Mouse (Mus musculus): ENCODE results near the gene Hormad2. TPM values are rescaled to one million over a fixed set of nuclear protein-coding genes. Genes with fewer than 3 reads are reported as not detected.

Hormad2 gene
- polyA plus RNA-seq, 1 experiment from 2014 or later = 0.43 TPM

DNA sequence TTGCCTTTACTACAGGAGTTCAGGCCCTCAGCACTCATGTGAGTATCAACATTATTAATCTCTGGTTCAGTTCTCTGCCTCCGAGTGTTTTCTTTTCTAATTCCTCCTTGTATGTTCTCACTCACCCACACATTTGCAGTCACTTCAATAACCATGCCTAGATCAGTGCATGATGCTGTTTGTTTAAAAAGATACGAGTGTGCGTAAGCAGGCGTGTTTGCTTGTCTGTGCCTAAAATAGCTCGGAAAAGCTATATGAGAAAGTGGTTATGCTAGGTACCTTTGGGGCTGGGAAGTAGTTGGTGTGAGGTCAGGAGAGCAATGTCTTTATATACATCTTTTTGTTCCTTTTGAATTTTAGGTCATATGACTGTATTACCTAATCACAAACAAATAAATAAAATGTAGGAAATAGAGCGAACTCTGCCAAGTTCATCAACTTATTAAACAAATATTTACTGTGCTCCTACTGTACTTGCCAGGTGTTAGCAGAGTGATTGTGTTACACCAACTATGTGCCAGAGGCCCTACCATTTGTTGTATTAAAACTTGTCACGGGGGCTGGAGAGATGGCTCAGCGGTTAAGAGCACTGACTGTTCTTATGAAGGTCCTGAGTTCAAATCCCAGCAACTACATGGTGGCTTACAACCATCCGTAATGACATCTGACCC, 100.7 kb downstream of the Hormad2 start:
- Histone ChIP-seq H3K4me1 (peaks cover 18% of the 10 kb centered on the region), H3K9ac (no peak overlapping the region), H3K27ac (replicated peaks) (no peak overlapping the region), H3K36me3 (no peaks in the 10 kb centered on the region), H3K4me3 (replicated peaks) (no peak overlapping the region), H3K4me2 (replicated peaks) (no peak overlapping the region), H3K27me3 (no peaks in the 10 kb centered on the region), H3K9me3 (replicated peaks) (no peaks in the 10 kb centered on the region)
- WGBS = 82% methylated on average over 9 of the region's 9 CpGs
- no peak for ATAC-seq (ENCODE audit: insufficient number of reproducible peaks, low FRiP score, low TSS enrichment, low read depth)

DNA sequence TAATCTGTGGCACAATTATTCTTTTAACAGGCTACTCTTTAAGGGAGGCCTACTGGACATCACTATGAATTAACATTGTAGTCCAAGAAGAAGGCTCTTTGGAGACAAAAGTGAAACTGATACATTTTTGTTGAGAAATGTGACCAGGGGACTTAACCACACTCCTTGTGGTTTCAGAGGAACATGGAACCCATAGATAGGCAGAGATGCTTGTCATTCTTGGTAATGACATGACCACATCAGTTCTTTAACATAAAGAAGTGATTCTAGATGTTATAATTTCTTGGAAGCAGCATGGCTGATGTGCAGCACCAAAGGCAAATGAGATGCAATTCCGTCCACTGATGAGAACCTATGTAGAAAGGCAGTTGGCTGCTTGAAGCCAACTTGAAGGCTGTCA, 101.6 kb downstream of the Hormad2 start:
- H3K9ac ChIP-seq = no peak overlapping the region
- 92% methylated on average over 1 of the region's 1 CpGs for WGBS
- no peak overlapping the region for H3K4me3 ChIP-seq (replicated peaks)
- no peak overlapping the region for H3K27ac ChIP-seq (replicated peaks)
- no peak overlapping the region for H3K4me2 ChIP-seq (replicated peaks)
- peaks cover 18% of the 10 kb centered on the region for H3K4me1 ChIP-seq
- H3K9me3 ChIP-seq (replicated peaks) = no peaks in the 10 kb centered on the region
- no peaks in the 10 kb centered on the region for H3K27me3 ChIP-seq
- H3K36me3 ChIP-seq = no peaks in the 10 kb centered on the region
- no peak for ATAC-seq (ENCODE audit: insufficient number of reproducible peaks, low FRiP score, low TSS enrichment, low read depth)

DNA sequence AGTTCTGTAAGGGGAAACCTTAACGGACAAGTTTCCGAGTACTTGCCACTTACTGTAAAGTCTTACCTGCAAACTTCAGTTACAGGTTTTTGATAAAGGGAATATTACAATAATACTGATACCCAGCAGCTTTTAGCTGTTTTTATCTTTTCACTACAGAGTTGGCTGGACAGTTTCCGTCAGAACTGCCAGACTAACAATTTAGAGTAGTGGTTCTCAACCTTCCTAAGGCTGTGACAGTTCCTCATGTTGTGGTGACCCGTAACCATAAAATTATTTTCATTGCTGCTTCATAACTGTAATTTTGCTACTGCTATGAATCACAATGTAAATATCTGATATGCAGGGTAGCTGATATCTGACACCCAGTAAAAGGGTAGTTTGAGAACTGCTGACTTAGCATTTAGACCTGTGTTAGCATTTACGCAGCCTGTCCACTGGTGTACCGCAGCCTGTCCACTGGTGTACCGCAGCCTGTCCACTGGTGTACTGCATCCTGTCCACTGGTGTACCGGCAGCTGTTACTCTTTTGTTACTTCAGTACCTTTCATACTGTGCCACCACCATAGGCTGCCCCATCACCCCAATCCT, 104.1 kb downstream of the Hormad2 start:
- ATAC-seq (ENCODE audit: insufficient number of reproducible peaks, low FRiP score, low TSS enrichment, low read depth) = no peak
- H3K4me2 ChIP-seq (replicated peaks) = no peak overlapping the region
- no peaks in the 10 kb centered on the region for H3K36me3 ChIP-seq
- H3K9me3 ChIP-seq (replicated peaks) = no peaks in the 10 kb centered on the region
- H3K27me3 ChIP-seq = no peaks in the 10 kb centered on the region
- H3K27ac ChIP-seq (replicated peaks) = no peak overlapping the region
- H3K9ac ChIP-seq = no peak overlapping the region
- no peak overlapping the region for H3K4me3 ChIP-seq (replicated peaks)
- 78% methylated on average over 8 of the region's 8 CpGs for WGBS
- H3K4me1 ChIP-seq = peaks cover 11% of the 10 kb centered on the region

DNA sequence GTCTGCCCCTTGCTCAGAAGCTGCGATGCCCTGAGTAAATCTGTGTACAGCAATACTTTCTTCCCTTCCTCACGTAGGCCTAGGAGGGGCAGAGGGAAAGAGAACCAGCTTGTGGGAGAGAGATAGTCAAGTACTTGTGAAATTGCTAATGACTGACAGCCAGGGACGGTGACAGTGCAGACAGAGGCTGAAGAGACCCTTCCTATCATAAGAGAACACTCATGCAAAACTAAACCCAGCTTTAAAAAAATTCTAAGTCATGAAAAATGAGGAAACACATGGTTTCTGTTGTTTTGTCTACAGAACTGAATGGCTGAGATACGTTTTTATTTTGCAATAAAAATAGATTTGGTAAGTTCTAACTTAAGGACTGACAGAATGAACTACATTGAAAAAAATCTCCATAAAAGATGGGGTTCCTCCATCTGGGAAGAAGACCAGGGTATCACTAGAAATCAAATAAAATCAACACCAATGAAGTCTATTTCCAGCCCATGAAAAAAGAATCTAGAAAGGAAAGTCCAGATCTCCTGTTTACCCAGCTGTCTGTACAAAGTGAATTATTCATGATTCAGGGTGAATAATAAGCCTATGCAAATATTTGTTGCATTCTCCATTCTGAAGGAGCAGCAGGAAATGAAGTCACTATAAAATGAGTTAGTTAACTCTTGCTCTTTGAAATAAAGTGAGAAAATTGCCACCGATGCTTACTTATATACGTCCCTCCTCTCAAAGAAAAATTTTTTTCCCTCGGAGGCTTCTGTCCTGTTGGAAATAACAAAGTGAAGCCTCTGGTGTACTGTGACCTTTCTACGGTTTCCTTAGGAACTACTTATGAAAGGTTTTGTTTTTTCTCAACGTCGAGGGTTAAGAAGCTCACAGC, 104.9 kb downstream of the Hormad2 start:
- Histone ChIP-seq H3K27ac (replicated peaks) (no peak overlapping the region), H3K4me1 (peaks cover 3% of the 10 kb centered on the region), H3K4me2 (replicated peaks) (no peak overlapping the region), H3K27me3 (no peaks in the 10 kb centered on the region), H3K36me3 (no peaks in the 10 kb centered on the region), H3K9me3 (replicated peaks) (no peaks in the 10 kb centered on the region), H3K4me3 (replicated peaks) (no peak overlapping the region), H3K9ac (no peak overlapping the region)
- ATAC-seq (ENCODE audit: insufficient number of reproducible peaks, low FRiP score, low TSS enrichment, low read depth) = no peak
- WGBS = 53% methylated on average over 10 of the region's 10 CpGs

DNA sequence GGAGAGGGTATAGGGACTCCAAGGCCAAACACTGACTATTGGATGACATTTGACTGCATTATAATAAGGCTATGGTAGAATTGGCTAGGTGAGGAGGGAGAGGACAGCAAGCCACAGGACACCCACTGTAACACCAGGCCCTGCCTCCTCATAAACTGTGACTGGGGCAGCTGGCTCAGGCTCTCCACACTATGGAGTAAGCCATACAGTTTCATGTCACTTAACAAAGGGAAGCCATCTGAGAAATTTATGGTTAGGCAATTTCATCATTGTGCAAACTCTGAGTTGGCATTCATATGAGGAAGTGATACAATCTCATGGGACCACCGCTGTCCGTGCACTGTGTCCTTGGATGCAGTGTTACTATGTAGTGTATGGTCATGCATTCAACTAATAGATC, 107.9 kb downstream of the Hormad2 start:
- Histone ChIP-seq H3K27me3 (no peaks in the 10 kb centered on the region), H3K36me3 (no peaks in the 10 kb centered on the region), H3K27ac (replicated peaks) (no peak overlapping the region), H3K4me1 (no peaks in the 10 kb centered on the region), H3K4me3 (replicated peaks) (no peak overlapping the region), H3K9me3 (replicated peaks) (no peaks in the 10 kb centered on the region), H3K9ac (no peak overlapping the region), H3K4me2 (replicated peaks) (no peak overlapping the region)
- no peak for ATAC-seq (ENCODE audit: insufficient number of reproducible peaks, low FRiP score, low TSS enrichment, low read depth)
- WGBS = 84% methylated on average over 2 of the region's 2 CpGs

DNA sequence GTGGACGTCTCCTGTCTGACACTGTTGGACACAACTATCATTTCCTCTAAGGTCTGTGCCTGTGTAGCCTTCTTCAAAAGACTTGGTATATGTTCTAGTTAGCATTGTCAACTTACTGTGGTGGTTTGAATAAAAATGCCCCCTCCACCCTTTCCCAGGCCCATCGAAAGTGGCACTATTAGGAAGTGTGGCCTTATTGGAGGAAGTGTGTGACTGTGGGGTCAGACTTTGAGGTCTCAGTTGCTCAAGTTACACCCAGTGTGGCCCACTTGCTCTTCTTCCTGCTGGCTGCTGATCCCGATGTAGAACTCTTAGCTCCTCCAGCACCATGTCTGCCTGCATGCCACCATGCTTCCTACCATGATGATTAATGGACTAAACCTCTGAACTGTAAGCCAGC, 112.7 kb downstream of the Hormad2 start:
- no peak for ATAC-seq (ENCODE audit: insufficient number of reproducible peaks, low FRiP score, low TSS enrichment, low read depth)
- Histone ChIP-seq H3K27ac (replicated peaks) (no peak overlapping the region), H3K4me1 (no peaks in the 10 kb centered on the region), H3K9me3 (replicated peaks) (no peaks in the 10 kb centered on the region), H3K27me3 (no peaks in the 10 kb centered on the region), H3K4me3 (replicated peaks) (no peak overlapping the region), H3K36me3 (no peaks in the 10 kb centered on the region), H3K4me2 (replicated peaks) (no peak overlapping the region), H3K9ac (no peak overlapping the region)
- WGBS = 79% methylated on average over 3 of the region's 3 CpGs

DNA sequence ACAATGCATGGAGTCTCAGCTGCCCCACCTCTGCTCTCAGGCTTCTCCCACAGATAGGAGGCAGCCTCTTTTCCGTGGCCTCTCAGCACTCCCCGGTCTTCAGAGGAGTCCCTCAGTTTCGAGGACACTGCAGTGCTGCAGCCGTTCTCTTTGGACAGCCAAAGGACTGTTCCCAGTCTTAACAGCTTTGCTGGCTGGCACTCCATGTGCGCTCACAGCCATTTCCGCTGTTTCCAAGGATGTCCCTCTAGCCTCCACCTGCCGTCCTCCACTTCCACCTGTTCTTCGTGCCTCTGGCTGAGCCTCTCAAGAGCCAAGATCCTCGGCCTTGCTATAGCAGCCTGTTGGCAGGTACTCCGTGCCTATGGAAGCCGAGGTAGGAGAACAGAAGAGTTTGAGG, 117.4 kb downstream of the Hormad2 start:
- H3K4me3 ChIP-seq (replicated peaks) = no peak overlapping the region
- no peak overlapping the region for H3K27ac ChIP-seq (replicated peaks)
- H3K27me3 ChIP-seq = no peaks in the 10 kb centered on the region
- H3K9me3 ChIP-seq (replicated peaks) = no peaks in the 10 kb centered on the region
- H3K4me1 ChIP-seq = no peaks in the 10 kb centered on the region; the same call in 1 of the 2 replicates
- H3K36me3 ChIP-seq = no peaks in the 10 kb centered on the region
- no peak overlapping the region for H3K4me2 ChIP-seq (replicated peaks)
- ATAC-seq (ENCODE audit: insufficient number of reproducible peaks, low FRiP score, low TSS enrichment, low read depth) = no peak
- WGBS = 67% methylated on average over 11 of the region's 11 CpGs
- no peak overlapping the region for H3K9ac ChIP-seq

DNA sequence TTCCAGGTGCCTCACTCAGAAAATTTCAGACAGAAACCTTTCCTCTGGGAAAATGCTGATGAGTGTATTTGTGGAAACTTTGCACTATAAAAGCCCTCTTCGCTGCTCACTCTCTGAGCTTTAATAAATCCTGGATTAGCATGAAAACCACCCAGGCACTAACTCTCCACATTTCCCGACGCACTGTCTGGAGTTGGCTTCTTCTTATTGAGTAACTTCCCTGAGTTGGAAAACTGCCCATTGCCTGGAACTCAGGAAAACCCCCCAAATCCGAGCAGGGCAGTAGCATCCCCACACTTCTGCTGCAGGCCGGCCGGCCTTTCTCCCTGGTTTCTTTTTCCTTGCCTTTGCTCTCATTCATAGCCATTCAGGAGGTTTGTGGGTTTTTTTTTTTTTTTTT, 118.0 kb downstream of the Hormad2 start:
- Histone ChIP-seq H3K27me3 (no peaks in the 10 kb centered on the region), H3K9me3 (replicated peaks) (no peaks in the 10 kb centered on the region), H3K9ac (no peak overlapping the region), H3K4me3 (replicated peaks) (no peak overlapping the region), H3K27ac (replicated peaks) (no peak overlapping the region), H3K4me1 (no peaks in the 10 kb centered on the region; the same call in 1 of the 2 replicates), H3K36me3 (no peaks in the 10 kb centered on the region), H3K4me2 (replicated peaks) (no peak overlapping the region)
- ATAC-seq (ENCODE audit: insufficient number of reproducible peaks, low FRiP score, low TSS enrichment, low read depth) = no peak
- WGBS = 38% methylated on average over 6 of the region's 6 CpGs

DNA sequence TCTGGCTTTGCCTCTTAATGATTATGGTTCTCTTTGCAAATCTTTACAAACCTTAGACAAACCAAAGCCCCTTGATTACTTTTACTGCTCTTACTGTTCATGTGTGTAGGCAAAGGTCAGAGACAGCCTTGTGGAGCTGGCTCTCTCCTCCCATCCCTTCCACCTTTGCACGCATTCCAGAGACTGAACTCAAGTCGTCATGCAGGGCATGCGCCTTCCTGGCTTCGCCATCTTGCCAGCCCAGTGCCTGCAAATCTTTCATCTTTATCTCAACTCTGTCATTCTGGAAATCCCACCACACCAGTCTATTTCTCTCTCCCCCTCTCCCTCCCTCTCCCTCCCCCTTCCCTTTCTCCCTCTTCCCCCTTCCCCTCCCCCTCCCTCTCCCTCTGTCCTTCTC, 120.0 kb downstream of the Hormad2 start:
- Histone ChIP-seq H3K27ac (replicated peaks) (no peak overlapping the region), H3K4me1 (no peaks in the 10 kb centered on the region; the same call in 1 of the 2 replicates), H3K36me3 (no peaks in the 10 kb centered on the region), H3K9ac (no peak overlapping the region), H3K9me3 (replicated peaks) (no peaks in the 10 kb centered on the region), H3K27me3 (no peaks in the 10 kb centered on the region), H3K4me2 (replicated peaks) (no peak overlapping the region), H3K4me3 (replicated peaks) (no peak overlapping the region)
- 59% methylated on average over 4 of the region's 4 CpGs for WGBS
- ATAC-seq (ENCODE audit: insufficient number of reproducible peaks, low FRiP score, low TSS enrichment, low read depth) = no peak

DNA sequence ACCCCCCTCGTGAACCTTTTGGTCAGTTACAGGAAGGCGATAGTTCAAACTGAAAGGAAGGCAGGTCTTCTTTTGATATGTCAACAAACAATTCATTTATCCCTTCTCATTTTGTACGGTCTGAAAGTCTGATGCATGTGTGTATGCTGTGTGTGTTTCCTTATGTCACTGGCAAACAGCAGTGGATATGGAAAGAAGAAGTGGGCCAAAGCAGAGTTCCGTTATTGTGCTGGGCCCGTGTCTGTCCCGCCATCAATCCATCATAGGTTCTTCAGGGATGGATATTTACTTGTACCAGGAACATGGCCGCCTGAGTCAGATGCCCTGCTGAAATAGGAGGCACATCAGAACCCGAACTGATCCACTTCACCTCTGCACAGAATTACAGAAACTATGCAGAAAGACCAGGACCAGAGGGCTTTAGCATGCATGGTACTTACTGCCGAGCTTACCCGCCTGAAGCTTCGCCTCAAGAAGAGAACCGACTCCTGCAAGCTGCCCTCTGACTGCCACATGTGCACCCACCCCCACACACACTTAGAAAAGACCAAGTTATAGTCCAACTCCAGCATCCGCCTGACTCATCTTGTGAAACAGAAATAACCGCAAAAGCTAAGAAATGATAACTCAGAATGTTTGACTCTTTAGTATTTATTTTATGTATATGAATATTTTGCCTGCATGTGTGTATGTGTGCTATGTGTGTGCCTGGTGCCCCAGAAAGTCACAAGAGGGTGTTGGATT, 121.5 kb downstream of the Hormad2 start:
- H3K9me3 ChIP-seq (replicated peaks) = no peaks in the 10 kb centered on the region
- H3K27me3 ChIP-seq = no peaks in the 10 kb centered on the region
- no peaks in the 10 kb centered on the region for H3K36me3 ChIP-seq
- no peaks in the 10 kb centered on the region; the same call in 1 of the 2 replicates for H3K4me1 ChIP-seq
- 83% methylated on average over 14 of the region's 14 CpGs for WGBS
- no peak overlapping the region for H3K4me3 ChIP-seq (replicated peaks)
- no peak overlapping the region for H3K27ac ChIP-seq (replicated peaks)
- H3K9ac ChIP-seq = no peak overlapping the region
- H3K4me2 ChIP-seq (replicated peaks) = no peak overlapping the region
- no peak for ATAC-seq (ENCODE audit: insufficient number of reproducible peaks, low FRiP score, low TSS enrichment, low read depth)

DNA sequence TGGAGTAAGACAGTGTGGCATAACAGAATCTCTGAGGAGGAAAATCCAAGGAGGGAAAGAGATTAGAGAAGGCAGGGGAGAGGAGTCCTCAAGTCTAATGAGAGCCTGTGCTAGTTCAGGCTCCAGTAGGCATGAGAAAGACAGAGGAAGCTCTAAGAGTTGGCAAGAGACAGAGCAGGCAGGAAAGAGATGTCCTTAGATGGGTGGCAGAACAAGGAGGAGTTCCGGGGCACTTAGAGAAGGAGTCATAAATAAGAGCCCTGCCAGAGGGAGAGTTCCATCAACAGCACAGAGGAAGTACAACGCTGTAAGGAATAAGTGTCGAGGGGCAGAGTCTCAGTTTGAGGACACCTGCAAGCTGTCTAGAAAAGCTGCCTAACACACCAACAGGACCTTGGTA, 122.9 kb downstream of the Hormad2 start:
- H3K27ac ChIP-seq (replicated peaks) = no peak overlapping the region
- no peak overlapping the region for H3K4me2 ChIP-seq (replicated peaks)
- no peaks in the 10 kb centered on the region for H3K27me3 ChIP-seq
- H3K4me1 ChIP-seq = no peaks in the 10 kb centered on the region; the same call in 1 of the 2 replicates
- no peak overlapping the region for H3K4me3 ChIP-seq (replicated peaks)
- H3K9me3 ChIP-seq (replicated peaks) = no peaks in the 10 kb centered on the region
- no peak overlapping the region for H3K9ac ChIP-seq
- ATAC-seq (ENCODE audit: insufficient number of reproducible peaks, low FRiP score, low TSS enrichment, low read depth) = no peak
- H3K36me3 ChIP-seq = no peaks in the 10 kb centered on the region
- 78% methylated on average over 3 of the region's 3 CpGs for WGBS
